Mouse (Mus musculus) stomach, postnatal 0 days (tissue): Measurements from ENCODE around the gene Mpv17l2.

ENCODE experiments used
- CTCF ChIP-seq: IDR thresholded peaks from 2 replicates; pipeline ENCODE4 v1.5.1; 2016; ENCODE audit warnings: antibody characterized with exemption, low read depth, mild to moderate bottlenecking, moderate library complexity
- EP300 ChIP-seq: optimal IDR thresholded peaks from 2 replicates; pipeline ENCODE3; 2016; ENCODE audit warnings: antibody characterized with exemption

DNA sequence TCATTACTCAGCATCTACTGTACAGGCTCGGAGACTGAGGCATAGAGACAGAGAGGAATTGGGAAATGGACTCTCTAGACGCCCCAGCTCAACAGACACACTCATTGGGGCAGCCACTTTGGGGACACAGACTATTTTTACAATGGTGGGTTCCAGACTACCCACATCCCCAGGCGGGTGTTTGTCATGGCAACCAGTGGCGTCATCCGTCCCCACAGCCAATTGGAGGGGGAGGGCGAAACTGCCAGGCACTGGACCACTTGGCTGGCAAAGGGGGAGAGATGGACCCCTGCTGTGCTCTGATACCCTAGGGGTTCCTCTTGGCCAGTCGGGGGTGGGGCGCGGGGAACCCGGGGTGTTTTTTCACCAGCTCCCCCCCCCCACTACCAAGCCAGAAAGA lies 39.9 kb upstream of the Mpv17l2 start:
- TF ChIP-seq CTCF = no peak
- TF ChIP-seq EP300 = no peak
